Mouse (Mus musculus) brain, embryonic 14.5 days (tissue): ENCODE data around the gene Trpv1. TPM values are rescaled to one million over a fixed set of nuclear protein-coding genes. Genes with fewer than 3 reads are reported as not detected.

Experiments used
- DNase-seq: peaks from one replicate; pipeline ENCODE4 v3.0.0-alpha.2; 2011; ENCODE audit warnings: low read depth
- CTCF ChIP-seq: fragments of 200-500 bp; IDR thresholded peaks from 2 replicates; pipeline ENCODE4 v1.5.1; 2012; ENCODE audit warnings: inconsistent platforms, mild to moderate bottlenecking, moderate library complexity, borderline replicate concordance; ENCODE audit not compliant: insufficient read depth, insufficient read length; ENCODE audit errors: extremely low read depth
- POLR2A ChIP-seq: fragments of 200-500 bp; IDR thresholded peaks from 2 replicates; pipeline ENCODE4 v1.6.1; 2012; ENCODE audit warnings: mild to moderate bottlenecking, inconsistent platforms, borderline replicate concordance; ENCODE audit not compliant: poor library complexity, insufficient read depth, insufficient read length, severe bottlenecking; ENCODE audit errors: extremely low read depth
- polyA plus RNA-seq: library from polyadenylated mRNA; depleted of rRNA; stranded (reverse); fragments of >200 nt; gene quantifications from 2 replicates; pipeline ENCODE4 v1.2.3, GENCODE M21; 2012

The Trpv1 gene
- polyA plus RNA-seq, 1 experiment, result 0.44 TPM

DNA sequence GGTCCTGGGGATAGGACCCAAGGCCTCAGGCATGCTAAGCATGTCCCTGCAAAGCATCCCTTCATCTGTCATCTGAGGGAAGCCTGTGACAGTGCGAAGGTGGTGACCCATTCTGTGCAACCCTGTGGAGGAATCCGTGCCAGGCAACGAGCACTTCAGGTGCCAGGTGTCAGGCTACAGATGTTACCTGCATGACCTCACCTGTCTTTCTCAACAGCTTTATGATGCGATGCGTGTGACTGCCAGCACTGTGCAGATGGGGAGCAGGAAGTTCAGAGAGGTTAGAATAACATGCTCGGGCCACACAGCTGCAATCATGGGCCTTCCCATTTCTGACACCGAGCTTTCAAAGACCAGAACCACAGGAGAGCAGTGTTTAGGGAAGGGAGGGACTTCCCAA, 28.9 kb upstream of the Trpv1 start:
- no peak for DNase-seq
- TF ChIP-seq CTCF, result no peak

DNA sequence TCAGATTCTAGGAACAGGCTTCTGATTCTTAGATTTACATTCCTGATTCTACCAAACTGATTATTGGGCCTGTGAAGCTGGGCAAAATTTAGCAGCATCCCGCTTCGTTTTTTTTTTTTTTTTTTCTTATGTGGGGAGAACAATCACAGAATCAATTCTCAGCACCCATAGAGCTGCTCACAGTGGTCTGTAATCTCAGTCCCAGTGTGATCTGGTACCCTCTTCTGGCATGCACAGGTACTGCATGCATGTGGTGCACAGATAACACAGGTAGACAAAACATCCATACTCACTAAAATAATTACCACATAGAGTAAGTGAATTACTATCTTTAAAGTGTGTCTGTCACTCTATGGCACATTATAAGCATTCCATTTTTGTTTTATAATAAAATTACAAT, 26.5 kb upstream of the Trpv1 start:
- TF ChIP-seq CTCF (no peak; the same call in 1 of the 2 replicates), POLR2A (no peak)
- DNase-seq, result no peak

DNA sequence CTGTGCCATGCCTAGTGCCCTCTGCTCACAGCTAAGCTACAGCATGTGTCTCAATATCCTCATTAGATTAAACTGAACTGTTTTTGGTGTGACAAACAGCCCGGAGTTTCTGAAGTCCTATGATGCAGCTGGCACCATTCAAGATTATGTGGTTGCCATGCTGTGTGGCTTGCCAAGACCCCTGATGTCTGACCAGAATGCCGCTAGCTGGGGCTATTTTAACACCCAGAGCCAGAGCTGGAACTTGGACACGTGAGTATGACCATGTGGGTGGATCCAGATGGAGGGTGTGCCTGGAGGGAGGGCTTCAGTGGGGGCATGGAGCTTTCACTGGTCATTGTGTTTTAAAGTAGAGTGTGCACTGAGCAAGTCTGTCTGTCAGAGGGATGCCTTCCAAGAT, 20.1 kb upstream of the Trpv1 start:
- TF ChIP-seq CTCF (no peak), POLR2A (no peak)
- no peak for DNase-seq

DNA sequence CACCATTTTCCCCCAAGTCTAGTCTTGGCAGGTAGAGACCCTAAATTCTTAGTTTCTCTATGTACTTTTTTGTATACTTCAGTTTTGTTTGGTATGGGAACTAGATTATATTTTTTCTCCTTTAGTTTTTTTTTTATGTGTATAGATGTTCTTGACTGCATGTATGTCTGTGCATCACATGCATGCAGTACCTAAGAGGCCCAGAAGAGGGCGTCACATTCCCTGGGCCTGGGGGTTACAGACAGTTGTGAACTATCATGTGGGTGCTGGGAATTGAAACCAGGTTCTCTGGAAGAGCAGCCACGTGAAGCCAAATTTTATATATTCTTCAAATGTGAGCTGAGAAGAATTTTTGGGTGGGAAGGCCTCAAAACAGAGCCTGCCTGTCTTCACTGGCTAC, 14.4 kb upstream of the Trpv1 start:
- no peak for DNase-seq
- TF ChIP-seq POLR2A (no peak), CTCF (peak; percentile 6; the same call in 1 of the 2 replicates)

DNA sequence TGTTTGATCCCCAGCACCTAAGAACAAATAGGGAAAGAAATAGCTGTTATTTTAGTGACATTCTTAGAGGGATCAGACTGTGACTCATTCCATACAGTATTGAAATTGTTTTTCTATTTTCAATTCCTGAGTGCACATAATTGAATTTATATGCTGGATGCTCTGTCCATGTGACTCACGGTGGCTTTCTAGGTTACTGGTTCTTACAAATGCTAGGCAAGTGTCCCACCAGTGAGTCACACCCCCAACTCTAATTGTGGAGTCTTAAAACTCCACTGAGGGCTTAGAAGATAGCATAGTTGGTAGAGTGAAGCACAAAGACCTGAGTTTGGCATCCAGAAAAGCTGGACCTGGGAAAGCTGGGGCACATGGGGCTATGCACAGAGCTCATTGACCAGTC, 13.4 kb upstream of the Trpv1 start:
- no peak for DNase-seq
- TF ChIP-seq CTCF (no peak), POLR2A (no peak)

DNA sequence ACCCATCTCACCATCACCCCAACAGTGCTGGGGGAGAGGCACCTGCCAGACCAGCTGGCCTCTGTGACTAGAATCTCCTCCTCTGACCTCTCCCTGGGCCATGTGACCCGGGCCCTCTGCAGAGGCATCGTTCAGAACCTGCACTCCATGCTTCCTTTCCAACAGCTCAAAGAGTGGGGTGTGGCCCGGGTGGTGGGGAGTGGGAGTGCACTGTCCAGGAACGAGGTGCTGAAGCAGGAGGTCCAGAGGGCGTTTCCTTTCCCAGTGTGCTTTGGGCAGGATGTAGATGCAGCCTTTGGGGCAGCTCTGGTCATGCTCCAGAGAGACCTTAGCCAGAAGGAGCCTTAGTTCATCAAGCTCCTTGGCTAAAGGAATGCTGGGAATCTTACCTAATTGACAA, 11.2 kb upstream of the Trpv1 start:
- TF ChIP-seq CTCF (no peak), POLR2A (no peak)
- no peak for DNase-seq

DNA sequence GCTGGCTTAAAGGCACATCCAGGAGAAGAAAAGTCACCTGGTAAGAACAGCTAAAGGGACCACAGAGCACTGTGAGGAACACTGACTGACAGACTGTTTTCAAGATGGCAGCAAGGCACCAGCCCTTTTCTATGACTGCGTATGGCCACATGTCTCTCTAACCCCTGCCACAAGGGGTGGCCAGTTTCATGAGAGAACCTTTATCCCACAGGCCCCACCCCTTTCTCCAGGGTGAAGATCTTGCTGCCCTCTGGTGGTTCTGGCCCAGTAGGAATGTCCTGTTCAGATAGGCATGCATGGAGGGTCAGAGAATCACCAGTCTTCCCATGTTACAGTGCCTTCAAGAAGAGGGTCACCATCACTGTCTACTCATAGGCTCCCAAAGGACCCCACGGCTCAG, 10.1 kb upstream of the Trpv1 start:
- TF ChIP-seq CTCF (no peak), POLR2A (no peak)
- DNase-seq, result no peak

DNA sequence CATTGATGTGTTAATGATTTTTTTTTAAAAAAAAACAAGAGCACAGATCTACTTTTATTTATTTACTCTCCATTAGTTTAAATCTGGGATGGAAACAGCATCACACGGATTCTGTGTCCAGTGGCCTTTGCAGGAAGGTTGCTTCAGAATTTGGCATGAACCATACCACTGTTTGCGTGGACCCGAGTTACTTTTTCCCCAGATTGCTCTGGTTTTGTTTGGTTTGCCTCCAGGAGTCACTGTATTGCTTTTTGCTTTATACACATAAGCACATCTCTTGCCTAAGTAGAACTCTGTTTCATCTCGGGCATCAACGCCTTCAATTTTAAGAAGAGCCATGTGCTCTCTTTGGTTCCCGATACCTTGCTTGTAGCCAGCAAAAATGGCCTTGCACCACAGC, 8.2 kb upstream of the Trpv1 start:
- TF ChIP-seq CTCF (no peak), POLR2A (no peak)

DNA sequence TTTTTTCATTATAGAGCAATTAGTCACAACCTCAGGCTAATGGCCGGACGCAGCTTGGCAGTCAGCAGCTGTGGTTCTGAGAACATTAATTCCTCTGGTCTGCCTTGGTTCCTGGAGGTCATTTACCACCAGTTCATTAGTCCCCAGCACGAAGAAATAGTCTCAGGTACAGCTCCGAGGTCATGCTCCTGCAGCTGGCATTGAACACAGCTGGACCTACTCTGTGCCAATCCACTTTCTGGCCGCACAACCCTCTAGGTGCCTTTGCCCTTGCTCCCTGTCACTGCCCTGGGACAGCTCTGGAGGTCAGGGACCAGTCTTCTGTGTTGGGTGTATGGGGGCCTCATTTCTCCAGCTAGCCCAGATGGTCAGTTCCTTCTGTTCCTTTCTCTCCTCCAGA, 5.2 kb upstream of the Trpv1 start:
- TF ChIP-seq POLR2A (no peak), CTCF (no peak)
- no peak for DNase-seq

More for the DNA sequence above, 8.2 kb upstream of the Trpv1 start:
- no peak for DNase-seq

DNA sequence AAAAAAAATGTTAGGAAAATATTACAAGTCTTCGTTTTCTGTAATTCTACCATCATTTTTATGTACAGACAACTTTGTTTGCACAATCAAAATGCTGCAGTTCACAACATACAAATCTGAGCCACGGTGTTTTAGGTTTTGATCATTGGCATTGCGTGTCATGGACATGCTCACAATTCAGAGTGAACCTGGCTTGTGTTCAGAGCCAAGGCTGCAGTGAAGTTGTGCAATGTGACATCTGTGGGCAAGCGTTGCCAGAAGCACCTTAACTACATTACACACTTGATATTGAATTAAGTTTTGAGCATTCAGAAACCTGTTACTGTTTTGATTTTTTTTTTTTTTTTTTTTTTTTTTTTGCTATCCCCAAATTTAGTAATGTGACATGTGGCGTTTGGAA, 4.0 kb upstream of the Trpv1 start:
- no peak for DNase-seq
- TF ChIP-seq POLR2A (no peak), CTCF (no peak)

DNA sequence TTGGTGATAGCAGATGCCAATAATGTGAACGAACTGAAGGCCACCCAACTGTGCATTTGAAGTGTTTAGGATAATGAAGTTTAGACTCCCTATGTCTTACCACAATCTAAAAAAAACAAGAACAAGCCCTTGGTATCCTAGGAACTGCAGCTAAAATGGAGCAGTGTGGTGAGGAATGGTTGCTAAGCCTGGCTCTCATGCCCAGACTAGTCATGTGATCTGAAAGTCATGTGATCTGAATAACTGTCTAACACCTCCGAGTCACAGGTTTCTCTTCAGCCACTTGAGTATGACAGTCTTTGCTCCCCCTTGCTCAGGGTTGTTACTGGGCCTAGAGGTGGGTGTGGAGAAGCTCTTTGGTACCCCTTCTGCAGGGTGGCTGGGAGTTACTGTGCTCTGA, 1.6 kb upstream of the Trpv1 start:
- no peak for DNase-seq
- TF ChIP-seq CTCF, result no peak
- no peak for TF ChIP-seq POLR2A

DNA sequence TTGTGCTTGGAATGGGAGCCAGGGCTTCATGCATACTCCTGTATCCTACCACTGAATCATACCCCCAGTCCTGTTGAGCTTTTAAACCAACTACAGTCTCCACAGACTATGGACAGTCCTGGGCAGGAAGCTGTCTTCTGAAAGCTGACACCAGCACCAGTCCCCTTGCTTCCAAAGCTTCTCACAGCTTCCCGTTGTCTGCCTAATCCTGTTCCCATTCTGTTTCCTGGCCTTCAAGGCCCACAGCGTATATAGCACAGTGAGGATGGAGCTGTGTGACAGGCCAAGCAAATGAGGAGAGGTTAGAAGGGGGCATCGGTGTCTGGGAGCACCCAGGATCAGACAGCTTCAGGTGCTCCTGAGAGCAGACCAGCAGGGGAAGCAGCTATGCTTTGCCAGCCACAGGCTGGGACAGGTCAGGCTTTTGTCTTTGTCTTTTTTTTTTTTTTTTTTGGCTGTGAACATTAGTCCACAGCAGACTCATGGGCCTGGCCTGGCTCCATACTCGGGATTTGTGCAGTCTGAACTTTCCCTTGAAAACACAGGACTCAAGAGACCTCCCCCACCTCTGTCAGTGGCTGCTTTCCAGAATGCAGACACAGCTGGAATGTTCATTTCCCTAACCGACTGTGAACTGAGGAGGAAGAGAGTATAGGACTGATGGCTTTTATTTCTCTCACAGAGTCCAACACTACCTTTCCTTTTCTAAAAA, 2.1 kb downstream of the Trpv1 start:
- DNase-seq, result peak; percentile 64
- TF ChIP-seq CTCF (no peak), POLR2A (no peak)
